Mouse (Mus musculus) kidney, embryonic 16.5 days (tissue): Measurements from ENCODE around the gene Marc2. TPM values are rescaled to one million over a fixed set of nuclear protein-coding genes. Genes with fewer than 3 reads are reported as not detected.
A peak's percentile ranks its signal among the peaks of the same experiment; 100 is the strongest.

Experiments used
- ATAC-seq: fragments of 200-750 bp; cut with Nextera tagmentation; 2 replicates; pipeline ENCODE4 v1.8.0; 2017; ENCODE audit warnings: moderate TSS enrichment; ENCODE audit not compliant: low FRiP score, low TSS enrichment
- H3K27ac ChIP-seq: fragments of 300-500 bp; sonication (generic); 2 replicates; pipeline ENCODE4 v1.5.1; 2014; ENCODE audit warnings: low read length
- H3K27me3 ChIP-seq: fragments of 300-500 bp; sonication (generic); 2 replicates; pipeline ENCODE4 v1.6.1; 2014; ENCODE audit warnings: low read length, control low read depth, mixed read lengths; ENCODE audit not compliant: insufficient read depth
- H3K36me3 ChIP-seq: fragments of 300-500 bp; sonication (generic); 2 replicates; pipeline ENCODE4 v1.6.1; 2014; ENCODE audit warnings: low read length, control low read depth, mixed read lengths; ENCODE audit not compliant: insufficient read depth
- H3K4me1 ChIP-seq: fragments of 300-500 bp; sonication (generic); 2 replicates; pipeline ENCODE4 v1.6.1; 2014; ENCODE audit warnings: low read length, control low read depth, mixed read lengths; ENCODE audit not compliant: insufficient read depth
- H3K4me2 ChIP-seq: fragments of 300-500 bp; sonication (generic); replicated peaks from 2 replicates; pipeline ENCODE4 v1.6.1; 2014; ENCODE audit warnings: low read depth, low read length
- H3K4me3 ChIP-seq: fragments of 300-500 bp; sonication (generic); 2 replicates; pipeline ENCODE4 v1.5.1; 2014; ENCODE audit warnings: mild to moderate bottlenecking, low read length
- H3K9ac ChIP-seq: fragments of 300-500 bp; sonication (generic); replicated peaks from 2 replicates; pipeline ENCODE4 v1.6.1; 2014; ENCODE audit warnings: low read length
- H3K9me3 ChIP-seq: fragments of 300-500 bp; sonication (generic); 2 replicates; pipeline ENCODE4 v1.6.1; 2016; ENCODE audit warnings: low read length, control low read depth
- WGBS: fragments of 180-500 bp; shearing (Covaris S2); extraction: QIAGEN DNeasy Blood & Tissue Kit; methylation state at CpG from one replicate; pipeline ENCODE4 v1.1.7; 2014; 5-methylcytosine and 5-hydroxymethylcytosine counted together
- polyA plus RNA-seq: library from polyadenylated mRNA; unstranded; fragments of >200 nt; fragmentation: Nextera tagmentation; extraction: Ambion mirVana; gene quantifications from 2 replicates; pipeline ENCODE4 v1.2.1, GENCODE M21; 2015

Marc2 gene
- polyA plus RNA-seq, 1 experiment from 2014 or later = 228 TPM

DNA sequence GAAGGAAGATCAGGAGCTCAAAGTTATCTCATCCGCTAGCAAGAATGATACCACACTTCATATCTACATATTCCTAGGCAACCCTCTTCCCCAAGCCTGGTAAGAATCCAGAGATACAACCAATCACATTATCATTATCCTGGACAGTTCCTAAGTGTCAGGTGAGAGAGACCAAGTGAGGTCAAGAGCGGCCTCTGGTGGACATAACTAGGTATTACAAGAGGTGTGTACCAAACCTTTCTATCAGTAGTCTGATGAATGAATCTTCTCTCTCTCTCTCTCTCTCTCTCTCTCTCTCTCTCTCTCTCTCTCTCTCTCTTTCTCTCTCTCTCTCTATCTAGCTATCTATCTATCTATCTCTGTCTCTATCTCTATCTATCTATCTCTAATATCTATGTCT is 55.1 kb downstream of the Marc2 start:
- Histone ChIP-seq H3K27ac (no peak overlapping the region), H3K27me3 (peaks cover 12% of the 10 kb centered on the region), H3K4me1 (peaks cover 7% of the 10 kb centered on the region), H3K36me3 (no peaks in the 10 kb centered on the region), H3K4me3 (no peak overlapping the region), H3K4me2 (no peak overlapping the region), H3K9ac (no peak overlapping the region), H3K9me3 (0 out of 2 replicates have a peak, but pooled peaks cover 2% of the 10 kb centered on the region)
- no peak for ATAC-seq
- 10% methylated on average over 2 of the region's 2 CpGs for WGBS

DNA sequence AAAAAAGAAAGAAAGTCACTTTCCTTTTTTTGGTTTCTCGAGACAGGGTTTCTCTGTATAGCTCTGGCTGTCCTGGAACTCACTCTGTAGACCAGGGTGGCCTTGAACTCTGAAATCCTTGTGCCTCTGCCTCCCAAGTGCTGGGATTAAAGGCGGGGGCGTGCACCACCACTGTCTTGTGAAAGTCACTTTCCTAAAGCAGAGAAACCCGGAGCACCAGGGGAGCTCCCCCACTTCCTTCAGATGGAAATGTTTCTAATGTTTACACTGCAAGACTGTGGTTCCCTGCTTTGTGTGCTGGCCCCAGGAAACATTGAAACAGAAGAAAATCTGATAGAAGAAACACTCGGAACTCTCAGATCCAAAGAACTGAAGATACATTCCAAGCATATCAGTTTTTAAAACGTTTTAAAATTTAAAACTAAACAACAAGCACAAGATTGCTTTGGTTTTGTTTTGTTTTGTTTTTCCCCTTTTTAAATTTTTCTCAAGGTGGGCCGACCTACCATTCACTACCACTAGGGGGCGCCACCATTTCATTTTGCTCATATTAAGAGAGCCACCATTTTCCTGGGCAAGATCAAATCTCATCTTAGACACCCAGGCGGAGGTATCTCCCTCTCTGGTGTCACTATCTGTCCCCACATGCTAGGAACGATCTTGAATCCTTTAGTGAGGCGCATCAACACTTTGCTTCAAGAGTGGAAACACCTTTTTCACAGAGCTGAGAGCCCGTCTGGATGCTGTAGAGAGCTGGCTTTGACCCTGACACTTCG is 59.7 kb downstream of the Marc2 start:
- Histone ChIP-seq H3K9me3 (0 out of 2 replicates have a peak, but pooled peaks cover 2% of the 10 kb centered on the region), H3K4me3 (no peak overlapping the region), H3K36me3 (no peaks in the 10 kb centered on the region), H3K4me1 (no peaks in the 10 kb centered on the region), H3K9ac (no peak overlapping the region), H3K27ac (no peak overlapping the region), H3K4me2 (no peak overlapping the region), H3K27me3 (peaks cover 12% of the 10 kb centered on the region)
- no peak for ATAC-seq
- 66% methylated on average over 13 of the region's 13 CpGs for WGBS

DNA sequence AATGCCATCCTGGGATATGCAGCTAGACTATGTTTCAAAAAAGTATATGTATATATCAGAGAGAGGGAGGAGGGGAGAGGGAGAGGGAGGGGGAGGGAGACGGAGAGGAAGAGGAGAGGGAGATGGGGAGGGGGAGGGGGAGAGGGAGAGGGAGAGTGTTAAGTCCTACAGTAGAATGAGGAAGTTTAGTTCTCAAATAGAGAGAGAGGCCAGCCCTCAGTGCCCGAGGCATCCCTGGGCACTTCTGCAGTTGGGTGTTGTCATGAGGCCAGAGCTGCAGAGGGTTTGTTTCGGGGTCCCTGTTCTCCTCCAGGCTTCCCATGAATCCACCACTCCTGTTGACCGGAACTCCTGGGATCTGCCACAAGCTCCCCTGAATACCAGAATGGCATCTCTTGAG is 62.6 kb downstream of the Marc2 start:
- no peak for ATAC-seq
- Histone ChIP-seq H3K4me1 (no peaks in the 10 kb centered on the region), H3K4me2 (no peak overlapping the region), H3K36me3 (no peaks in the 10 kb centered on the region), H3K9me3 (0 out of 2 replicates have a peak, but pooled peaks cover 2% of the 10 kb centered on the region), H3K27ac (no peak overlapping the region), H3K9ac (no peak overlapping the region), H3K27me3 (peaks cover 6% of the 10 kb centered on the region; the same call in 1 of the 2 replicates), H3K4me3 (no peak overlapping the region)
- WGBS = 65% methylated on average over 4 of the region's 4 CpGs

DNA sequence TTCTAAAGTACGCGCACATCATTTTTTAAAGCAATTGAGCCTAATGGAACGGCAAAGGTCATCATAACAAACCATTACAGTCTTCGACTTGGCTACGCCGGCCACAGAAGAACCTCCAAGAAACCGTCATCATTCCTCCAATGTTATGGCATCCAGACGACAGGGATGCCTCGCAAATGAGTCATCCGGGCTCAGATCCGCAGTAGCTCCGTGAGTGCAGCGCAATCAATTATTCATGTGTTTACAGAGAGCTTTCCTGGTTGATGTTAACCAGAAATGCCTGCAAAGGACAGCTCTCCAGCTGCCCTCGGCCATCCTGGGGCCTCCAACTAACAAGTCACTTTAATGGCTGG is 64.1 kb downstream of the Marc2 start:
- Histone ChIP-seq H3K9ac (no peak overlapping the region), H3K36me3 (no peaks in the 10 kb centered on the region), H3K27ac (no peak overlapping the region), H3K9me3 (no peaks in the 10 kb centered on the region), H3K4me2 (no peak overlapping the region), H3K27me3 (peaks cover 19% of the 10 kb centered on the region), H3K4me3 (no peak overlapping the region), H3K4me1 (no peaks in the 10 kb centered on the region)
- 47% methylated on average over 14 of the region's 14 CpGs for WGBS
- peak; percentile 75 for ATAC-seq

DNA sequence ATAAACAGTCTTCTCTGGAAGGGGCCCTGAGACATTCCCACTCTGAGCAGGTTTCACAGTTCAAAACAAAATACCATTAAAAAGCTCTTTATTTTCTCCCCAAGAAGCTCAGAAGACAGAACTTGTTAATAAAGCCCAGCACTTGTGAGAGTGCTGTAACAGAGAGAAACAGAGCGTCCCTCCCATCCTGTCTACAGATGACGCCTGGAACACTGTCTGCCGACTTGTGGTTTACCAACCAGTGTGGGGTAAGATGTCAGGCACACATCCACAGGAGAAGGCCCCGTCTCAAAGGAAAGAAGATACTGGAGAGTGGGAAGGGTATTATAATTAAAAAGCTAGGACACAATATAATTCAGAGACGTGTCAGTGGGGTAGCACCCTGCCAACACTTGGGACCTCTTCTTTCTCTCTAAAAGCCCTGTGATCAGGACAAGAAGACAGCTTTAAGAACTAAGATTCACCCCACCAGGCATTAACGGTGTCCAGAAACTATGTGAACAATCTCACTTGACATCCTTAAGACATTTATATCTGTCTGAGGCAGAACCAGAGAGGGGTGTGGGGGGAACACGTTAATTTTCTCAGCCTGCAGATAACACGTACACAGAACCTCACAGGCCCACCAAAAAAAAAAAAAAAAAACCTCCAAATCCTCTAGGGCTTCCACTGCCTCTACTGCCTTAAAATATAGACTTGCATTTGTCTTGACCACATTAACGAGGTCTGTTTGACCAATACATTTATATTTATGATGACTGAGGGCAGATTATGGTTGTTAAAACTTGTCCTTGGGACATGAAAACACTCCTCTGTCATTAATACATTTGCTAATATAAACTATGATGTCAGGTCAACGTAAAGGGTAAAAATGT is 64.7 kb downstream of the Marc2 start:
- WGBS = 54% methylated on average over 10 of the region's 10 CpGs
- Histone ChIP-seq H3K27me3 (peaks cover 25% of the 10 kb centered on the region), H3K4me2 (no peak overlapping the region), H3K9ac (no peak overlapping the region), H3K27ac (no peak overlapping the region), H3K9me3 (no peaks in the 10 kb centered on the region), H3K36me3 (no peaks in the 10 kb centered on the region), H3K4me1 (no peaks in the 10 kb centered on the region), H3K4me3 (no peak overlapping the region)
- ATAC-seq = peak; percentile 64; the same call in 1 of the 2 replicates

DNA sequence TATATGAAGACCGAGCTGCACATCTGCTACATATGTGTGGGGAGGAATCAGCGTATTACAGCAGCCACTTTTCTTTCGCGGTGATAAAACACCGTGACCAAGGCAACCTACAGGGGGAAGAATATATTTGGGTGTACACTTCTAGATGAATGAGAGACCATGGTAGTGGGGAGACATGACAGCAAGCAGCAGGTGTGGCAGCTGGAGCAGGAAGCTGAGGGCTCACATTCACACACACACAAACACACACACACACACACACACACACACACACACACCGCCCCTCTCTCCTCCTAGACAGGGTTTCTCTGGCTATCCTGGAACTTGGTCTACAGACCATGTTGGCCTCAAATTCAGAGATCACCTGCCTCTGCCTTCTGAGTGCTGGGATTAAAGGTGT is 68.1 kb downstream of the Marc2 start:
- H3K4me1 ChIP-seq = 0 out of 2 replicates have a peak, but pooled peaks cover 4% of the 10 kb centered on the region
- no peak for ATAC-seq
- H3K4me3 ChIP-seq = no peak overlapping the region
- WGBS = 92% methylated on average over 6 of the region's 6 CpGs
- no peak overlapping the region for H3K9ac ChIP-seq
- no peak overlapping the region for H3K4me2 ChIP-seq
- peaks cover 50% of the 10 kb centered on the region for H3K27me3 ChIP-seq
- no peaks in the 10 kb centered on the region for H3K36me3 ChIP-seq
- H3K27ac ChIP-seq = no peak overlapping the region
- no peaks in the 10 kb centered on the region for H3K9me3 ChIP-seq

DNA sequence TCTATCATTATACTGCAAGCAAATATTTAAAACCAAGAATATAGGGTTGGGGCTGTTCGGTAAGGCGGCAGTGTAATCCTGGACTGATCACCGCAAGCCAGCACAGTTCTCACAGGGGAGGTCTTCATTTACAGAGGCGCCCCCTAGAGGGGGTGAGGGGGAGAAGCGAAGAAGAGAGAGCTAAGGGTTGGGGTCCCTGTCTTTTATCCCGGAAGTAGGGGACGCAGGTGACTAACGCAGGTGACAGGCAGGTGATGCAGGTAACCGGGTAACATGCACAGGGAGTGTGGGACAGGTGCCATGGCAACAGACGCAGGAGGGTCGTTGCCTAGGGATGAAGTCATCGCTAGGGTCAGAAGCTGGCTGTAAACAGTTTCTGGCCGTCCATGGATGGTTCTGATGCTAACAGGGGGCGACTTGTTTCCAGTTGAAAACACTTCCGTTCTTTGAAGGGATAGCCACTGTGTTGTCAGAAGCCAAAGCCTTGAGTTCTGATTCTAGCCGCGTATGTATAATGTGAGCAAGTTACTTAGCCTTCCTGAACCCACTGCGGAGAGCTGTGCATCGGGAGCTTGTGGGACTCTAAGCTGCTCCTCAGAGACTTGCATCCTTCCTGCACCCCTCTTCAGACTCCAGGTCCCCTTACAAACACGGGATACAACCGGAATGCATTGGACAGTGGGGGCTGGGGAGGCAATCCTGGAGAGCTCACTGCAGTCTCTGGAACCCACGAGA is 69.0 kb downstream of the Marc2 start:
- H3K27ac ChIP-seq = no peak overlapping the region
- no peak overlapping the region for H3K9ac ChIP-seq
- 0 out of 2 replicates have a peak, but pooled peaks cover 4% of the 10 kb centered on the region for H3K4me1 ChIP-seq
- peaks cover 59% of the 10 kb centered on the region for H3K27me3 ChIP-seq
- no peak overlapping the region for H3K4me2 ChIP-seq
- no peak for ATAC-seq
- no peaks in the 10 kb centered on the region for H3K36me3 ChIP-seq
- no peaks in the 10 kb centered on the region for H3K9me3 ChIP-seq
- H3K4me3 ChIP-seq = no peak overlapping the region
- 32% methylated on average over 22 of the region's 22 CpGs for WGBS

DNA sequence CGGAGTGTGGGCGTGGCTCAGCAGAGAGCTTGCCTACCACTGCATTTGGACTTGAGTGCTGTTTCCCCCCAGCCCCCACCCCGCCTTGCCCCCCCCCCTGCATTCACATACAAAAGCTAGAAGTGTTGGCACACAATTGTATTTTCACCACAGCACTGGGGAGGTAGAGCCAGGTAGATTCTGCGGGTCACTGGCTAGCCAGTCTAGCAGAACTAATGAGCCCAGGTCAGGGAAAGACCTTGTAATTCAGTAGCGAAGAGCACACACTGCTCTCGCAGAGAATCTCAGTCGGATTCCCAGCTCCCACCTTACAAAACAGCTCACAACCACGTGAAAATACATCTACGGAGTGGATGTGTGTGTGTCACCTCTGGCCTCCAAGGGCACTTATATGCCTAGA is 71.0 kb downstream of the Marc2 start:
- peaks cover 59% of the 10 kb centered on the region for H3K27me3 ChIP-seq
- H3K27ac ChIP-seq = no peak overlapping the region
- no peak overlapping the region for H3K9ac ChIP-seq
- H3K4me1 ChIP-seq = peaks cover 8% of the 10 kb centered on the region
- no peak overlapping the region for H3K4me3 ChIP-seq
- WGBS = 41% methylated on average over 9 of the region's 9 CpGs
- H3K9me3 ChIP-seq = no peaks in the 10 kb centered on the region
- no peak overlapping the region for H3K4me2 ChIP-seq
- no peaks in the 10 kb centered on the region for H3K36me3 ChIP-seq
- ATAC-seq = no peak

DNA sequence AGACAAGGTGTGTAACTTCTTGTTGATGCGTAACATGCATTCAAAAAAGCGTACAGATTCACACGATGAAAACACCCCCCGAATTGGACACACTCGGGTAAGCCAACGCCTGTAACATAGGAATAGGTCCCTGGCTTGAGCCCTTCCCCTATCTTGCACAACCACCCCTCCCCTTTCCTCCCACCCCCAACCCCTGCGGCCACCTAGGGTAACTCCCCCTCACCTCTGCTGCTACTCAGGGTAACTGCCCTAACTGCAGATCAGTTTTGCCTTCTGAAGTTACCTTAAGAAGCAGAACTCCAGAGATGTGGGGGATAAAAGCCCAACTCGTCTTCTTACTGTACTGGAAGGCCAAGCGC is 74.4 kb downstream of the Marc2 start:
- H3K27me3 ChIP-seq = peaks cover 37% of the 10 kb centered on the region
- 9% methylated on average over 9 of the region's 9 CpGs for WGBS
- peaks cover 8% of the 10 kb centered on the region for H3K4me1 ChIP-seq
- peak; percentile 40; the same call in 1 of the 2 replicates for ATAC-seq
- no peak overlapping the region for H3K27ac ChIP-seq
- no peak overlapping the region for H3K9ac ChIP-seq
- H3K4me3 ChIP-seq = no peak overlapping the region
- H3K36me3 ChIP-seq = no peaks in the 10 kb centered on the region
- peak overlapping the region; percentile 17 for H3K4me2 ChIP-seq
- no peaks in the 10 kb centered on the region for H3K9me3 ChIP-seq
